Mouse (Mus musculus) heart, adult 11 months (tissue): ENCODE measurements at regions not wholly inside any gene's neighbourhood (a gene's known extent, or its start where the extent isn't known, plus 50 kb on each side); places are given as distances from the start of the nearest gene placed in this dataset.
"Not testable (repeated sequence)": the region's sequence is repeated elsewhere in the genome, so short reads cannot be mapped to it uniquely, and the experiment has no call there.

ENCODE experiments used
- DNase-seq: peaks from one replicate; pipeline ENCODE4 v3.0.0; 2022

- DNase-seq, result no peak
Measured at GRCm38 (mm10) chr12:48387724-48388123, 994.7 kb upstream of the Foxg1 start.

- no peak for DNase-seq
Measured at GRCm38 (mm10) chr12:48388192-48388812, 994.2 kb upstream of the Foxg1 start.

GRCm38 (mm10) chr12:48391008-48391407 is 991.5 kb upstream of the Foxg1 start:
- no peak for DNase-seq

GRCm38 (mm10) chr12:48439333-48440046 is 943.0 kb upstream of the Foxg1 start:
- DNase-seq, result no peak

- DNase-seq, result peak; percentile 56
Measured at GRCm38 (mm10) chr12:48448719-48449118, 933.7 kb upstream of the Foxg1 start.

GRCm38 (mm10) chr12:48462392-48462791 is 920.1 kb upstream of the Foxg1 start:
- DNase-seq, result no peak

- no peak for DNase-seq
Measured at GRCm38 (mm10) chr12:48500735-48501134, 881.7 kb upstream of the Foxg1 start.

- no peak for DNase-seq
Measured at GRCm38 (mm10) chr12:48511594-48511993, 870.9 kb upstream of the Foxg1 start.

- no peak for DNase-seq
Measured at GRCm38 (mm10) chr12:48512259-48512658, 870.2 kb upstream of the Foxg1 start.

- DNase-seq, result no peak
Measured at GRCm38 (mm10) chr12:48521996-48522395, 860.5 kb upstream of the Foxg1 start.

GRCm38 (mm10) chr12:48559690-48560089 is 822.8 kb upstream of the Foxg1 start:
- not testable (repeated sequence) for DNase-seq

GRCm38 (mm10) chr12:48604401-48605197 is 777.9 kb upstream of the Foxg1 start:
- no peak for DNase-seq

GRCm38 (mm10) chr12:48605423-48605822 is 777.0 kb upstream of the Foxg1 start:
- DNase-seq, result no peak

GRCm38 (mm10) chr12:48609391-48609790 is 773.1 kb upstream of the Foxg1 start:
- no peak for DNase-seq

GRCm38 (mm10) chr12:48612066-48612465 is 770.4 kb upstream of the Foxg1 start:
- DNase-seq, result no peak

- no peak for DNase-seq
Measured at GRCm38 (mm10) chr12:48616337-48616736, 766.1 kb upstream of the Foxg1 start.

- no peak for DNase-seq
Measured at GRCm38 (mm10) chr12:48633559-48633958, 748.9 kb upstream of the Foxg1 start.

GRCm38 (mm10) chr12:48634671-48635241 is 747.7 kb upstream of the Foxg1 start:
- DNase-seq, result no peak

GRCm38 (mm10) chr12:48641974-48642373 is 740.5 kb upstream of the Foxg1 start:
- DNase-seq, result no peak

- DNase-seq, result no peak
Measured at GRCm38 (mm10) chr12:48645135-48645534, 737.3 kb upstream of the Foxg1 start.

- DNase-seq, result no peak
Measured at GRCm38 (mm10) chr12:48645910-48646309, 736.5 kb upstream of the Foxg1 start.

GRCm38 (mm10) chr12:48675176-48675575 is 707.3 kb upstream of the Foxg1 start:
- DNase-seq, result no peak

GRCm38 (mm10) chr12:48680957-48681356 is 701.5 kb upstream of the Foxg1 start:
- DNase-seq, result no peak
